15 mouse cellular contexts compared by ENCODE assay signal in the genomic region with DNA sequence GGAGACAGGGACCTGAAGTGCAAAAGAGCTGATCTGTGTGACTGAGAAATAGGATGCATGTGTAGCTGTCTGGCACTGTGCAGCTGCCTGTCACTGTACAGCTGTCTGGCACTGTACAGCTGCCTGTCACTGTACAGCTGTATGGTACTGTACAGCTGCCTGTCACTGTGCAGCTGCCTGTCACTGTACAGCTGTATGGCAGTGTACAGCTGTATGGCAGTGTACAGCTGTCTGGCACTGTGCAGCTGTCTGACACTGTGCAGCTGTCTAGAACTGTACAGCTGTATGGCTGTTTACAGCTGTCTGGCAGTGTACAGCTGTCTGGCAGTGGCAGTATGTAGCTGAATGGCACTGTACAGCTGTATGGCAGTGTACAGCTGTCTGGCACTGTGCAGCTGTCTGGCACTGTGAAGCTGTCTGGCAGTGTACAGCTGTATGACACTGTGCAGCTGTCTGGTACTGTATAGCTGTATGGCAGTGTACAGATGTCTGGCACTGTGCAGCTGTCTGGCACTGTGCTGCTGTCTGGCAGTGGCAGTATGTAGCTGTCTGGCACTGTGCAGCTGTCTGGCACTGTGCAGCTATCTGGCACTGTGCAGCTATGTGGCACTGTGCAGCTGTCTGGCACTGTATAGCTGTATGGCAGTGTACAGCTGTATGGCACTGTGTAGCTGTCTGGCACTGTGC.
DNase-seq lines count a peak whose midpoint lies in the region; ATAC-seq lines count a peak whose summit lies in the region.
"Had no signal": no experiment of that assay in that cellular context is flagged by ENCODE, and none has a peak within 500 bp of the region (broad histone marks: within the 10 kb centered on the region; RNA-seq: fewer than 3 reads in every experiment).

No protein-coding gene starts in this region.

- H3K9ac ChIP-seq in forebrain, embryonic 13.5 days, result no peak overlapping the region
- H3K9ac ChIP-seq in liver, embryonic 13.5 days, result no peak overlapping the region
- H3K9ac ChIP-seq in liver, embryonic 11.5 days (ENCODE audit: low read depth, low read length), result no peak overlapping the region
- no peak overlapping the region for H3K9ac ChIP-seq in embryonic facial prominence, embryonic 14.5 days (ENCODE audit: low read depth, low read length)
- no peak overlapping the region for H3K9ac ChIP-seq in midbrain, embryonic 15.5 days

- no peaks in the 10 kb centered on the region for H3K36me3 ChIP-seq in forebrain, embryonic 13.5 days (ENCODE audit: poor library complexity, severe bottlenecking)
- no peaks in the 10 kb centered on the region for H3K36me3 ChIP-seq in forebrain, embryonic 10.5 days (replicated peaks)
- no peaks in the 10 kb centered on the region for H3K36me3 ChIP-seq in liver, embryonic 13.5 days
- no peaks in the 10 kb centered on the region for H3K36me3 ChIP-seq in liver, embryonic 11.5 days (ENCODE audit: control insufficient read depth, insufficient read depth, low read length)
- no peaks in the 10 kb centered on the region for H3K36me3 ChIP-seq in embryonic facial prominence, embryonic 14.5 days (ENCODE audit: control insufficient read depth, insufficient read depth, low read length)
- H3K36me3 ChIP-seq in midbrain, embryonic 15.5 days (replicated peaks), result no peaks in the 10 kb centered on the region

- no peaks in the 10 kb centered on the region for H3K4me1 ChIP-seq in forebrain, embryonic 13.5 days
- no peaks in the 10 kb centered on the region for H3K4me1 ChIP-seq in forebrain, embryonic 10.5 days
- no peaks in the 10 kb centered on the region for H3K4me1 ChIP-seq in liver, embryonic 13.5 days (replicated peaks)
- H3K4me1 ChIP-seq in liver, embryonic 11.5 days (replicated peaks; ENCODE audit: control insufficient read depth, insufficient read depth, low read length), result no peaks in the 10 kb centered on the region
- H3K4me1 ChIP-seq in embryonic facial prominence, embryonic 14.5 days (ENCODE audit: control insufficient read depth, insufficient read depth, low read length), result no peaks in the 10 kb centered on the region
- no peaks in the 10 kb centered on the region for H3K4me1 ChIP-seq in midbrain, embryonic 15.5 days

- no peak for DNase-seq in forebrain, embryonic 10.5 days (ENCODE audit: extremely low spot score, low spot score)
- no peak for DNase-seq in liver, embryonic 13.5 days
- DNase-seq in liver, embryonic 11.5 days (ENCODE audit: low spot score), result no peak
- no peak for DNase-seq in embryonic facial prominence, embryonic 14.5 days (ENCODE audit: low spot score)
- no peak for DNase-seq in gastrocnemius, postnatal 14 days
- DNase-seq in frontal cortex, postnatal 25 days (ENCODE audit: low spot score in 2 of 2), result no peak
- DNase-seq: adrenal gland, postnatal 10 days; embryo, embryonic 11 days; lung, postnatal 10 days; right cerebral cortex, postnatal 14 days had no signal

- no peak overlapping the region for H3K4me3 ChIP-seq in forebrain, embryonic 13.5 days
- no peak overlapping the region for H3K4me3 ChIP-seq in forebrain, embryonic 10.5 days
- H3K4me3 ChIP-seq in liver, embryonic 13.5 days (replicated peaks), result no peak overlapping the region
- H3K4me3 ChIP-seq in liver, embryonic 11.5 days (ENCODE audit: low read depth, low read length), result no peak overlapping the region
- no peak overlapping the region for H3K4me3 ChIP-seq in embryonic facial prominence, embryonic 14.5 days (ENCODE audit: low read depth, low read length)
- no peak overlapping the region for H3K4me3 ChIP-seq in midbrain, embryonic 15.5 days

- 0 out of 2 replicates have a peak, but pooled peaks have one; percentile 20 for ATAC-seq in forebrain, embryonic 13.5 days
- ATAC-seq in liver, embryonic 13.5 days (ENCODE audit: low read depth), result peak; percentile 47; the same call in 1 of the 2 replicates
- ATAC-seq in liver, embryonic 11.5 days (replicated peaks; ENCODE audit: low FRiP score), result no peak
- ATAC-seq in embryonic facial prominence, embryonic 14.5 days (ENCODE audit: low read depth), result 0 out of 2 replicates have a peak, but pooled peaks have one; percentile 37
- peak; percentile 61 for ATAC-seq in midbrain, embryonic 15.5 days (replicated peaks)
- ATAC-seq: intestine, postnatal 0 days; Patski had no signal

- no peak overlapping the region for H3K4me2 ChIP-seq in forebrain, embryonic 13.5 days
- H3K4me2 ChIP-seq in liver, embryonic 13.5 days, result no peak overlapping the region
- no peak overlapping the region for H3K4me2 ChIP-seq in liver, embryonic 11.5 days
- H3K4me2 ChIP-seq in embryonic facial prominence, embryonic 14.5 days (ENCODE audit: low read depth, low read length), result no peak overlapping the region
- H3K4me2 ChIP-seq in midbrain, embryonic 15.5 days, result no peak overlapping the region
- H3K4me2 ChIP-seq: heart, embryonic 11.5 days had no signal

- no peak overlapping the region for H3K27ac ChIP-seq in forebrain, embryonic 13.5 days
- H3K27ac ChIP-seq in forebrain, embryonic 10.5 days, result no peak overlapping the region
- H3K27ac ChIP-seq in liver, embryonic 13.5 days, result no peak overlapping the region
- no peak overlapping the region for H3K27ac ChIP-seq in liver, embryonic 11.5 days (ENCODE audit: low read depth, low read length)
- H3K27ac ChIP-seq in embryonic facial prominence, embryonic 14.5 days (replicated peaks; ENCODE audit: low read depth, low read length), result no peak overlapping the region
- H3K27ac ChIP-seq in midbrain, embryonic 15.5 days, result no peak overlapping the region

- H3K9me3 ChIP-seq in forebrain, embryonic 13.5 days (replicated peaks), result no peaks in the 10 kb centered on the region
- no peaks in the 10 kb centered on the region for H3K9me3 ChIP-seq in forebrain, embryonic 10.5 days
- H3K9me3 ChIP-seq in liver, embryonic 13.5 days (replicated peaks), result no peaks in the 10 kb centered on the region
- no peaks in the 10 kb centered on the region for H3K9me3 ChIP-seq in liver, embryonic 11.5 days (ENCODE audit: control insufficient read depth, low read length)
- no peaks in the 10 kb centered on the region for H3K9me3 ChIP-seq in embryonic facial prominence, embryonic 14.5 days (ENCODE audit: control insufficient read depth, low read length)
- H3K9me3 ChIP-seq in midbrain, embryonic 15.5 days, result no peaks in the 10 kb centered on the region

- no peaks in the 10 kb centered on the region for H3K27me3 ChIP-seq in forebrain, embryonic 13.5 days
- H3K27me3 ChIP-seq in forebrain, embryonic 10.5 days (ENCODE audit: poor library complexity, severe bottlenecking), result no peaks in the 10 kb centered on the region
- no peaks in the 10 kb centered on the region for H3K27me3 ChIP-seq in liver, embryonic 13.5 days
- no peaks in the 10 kb centered on the region for H3K27me3 ChIP-seq in liver, embryonic 11.5 days (replicated peaks; ENCODE audit: control insufficient read depth, insufficient read depth, low read length)
- no peaks in the 10 kb centered on the region for H3K27me3 ChIP-seq in embryonic facial prominence, embryonic 14.5 days (replicated peaks; ENCODE audit: control insufficient read depth, insufficient read depth, low read length)
- H3K27me3 ChIP-seq in midbrain, embryonic 15.5 days (replicated peaks), result no peaks in the 10 kb centered on the region

- intact Hi-C loops in gastrocnemius, postnatal 14 days (cut with DNase I; ENCODE audit: low total_unique reads), result no loop called here
